Mouse (Mus musculus): ENCODE measurements around the gene Hcar2. TPM values are rescaled to one million over a fixed set of nuclear protein-coding genes. Genes with fewer than 3 reads are reported as not detected.

The Hcar2 gene
- polyA plus RNA-seq, 1 experiment from 2014 or later: not detected

- Histone ChIP-seq H3K4me3 (no peak overlapping the region), H3K27me3 (no peaks in the 10 kb centered on the region), H3K9ac (replicated peaks) (no peak overlapping the region), H3K4me2 (replicated peaks) (no peak overlapping the region), H3K27ac (replicated peaks) (no peak overlapping the region), H3K36me3 (no peaks in the 10 kb centered on the region), H3K4me1 (no peaks in the 10 kb centered on the region), H3K9me3 (no peaks in the 10 kb centered on the region)
- no peak for ATAC-seq (ENCODE audit: low FRiP score, low read depth)
- WGBS: 92% methylated on average over 9 of the region's 9 CpGs
Measured at GRCm38 (mm10) chr5:123854511-123854910, 10.8 kb downstream of the Hcar2 start.

GRCm38 (mm10) chr5:123853877-123854504 is 11.3 kb downstream of the Hcar2 start:
- H3K4me2 ChIP-seq (replicated peaks): no peak overlapping the region
- H3K4me3 ChIP-seq: no peak overlapping the region
- no peak overlapping the region for H3K9ac ChIP-seq (replicated peaks)
- no peaks in the 10 kb centered on the region for H3K27me3 ChIP-seq
- WGBS: 92% methylated on average over 11 of the region's 11 CpGs
- no peak for ATAC-seq (ENCODE audit: low FRiP score, low read depth)
- H3K4me1 ChIP-seq: no peaks in the 10 kb centered on the region
- no peaks in the 10 kb centered on the region for H3K9me3 ChIP-seq
- H3K27ac ChIP-seq (replicated peaks): no peak overlapping the region
- no peaks in the 10 kb centered on the region for H3K36me3 ChIP-seq

DNA sequence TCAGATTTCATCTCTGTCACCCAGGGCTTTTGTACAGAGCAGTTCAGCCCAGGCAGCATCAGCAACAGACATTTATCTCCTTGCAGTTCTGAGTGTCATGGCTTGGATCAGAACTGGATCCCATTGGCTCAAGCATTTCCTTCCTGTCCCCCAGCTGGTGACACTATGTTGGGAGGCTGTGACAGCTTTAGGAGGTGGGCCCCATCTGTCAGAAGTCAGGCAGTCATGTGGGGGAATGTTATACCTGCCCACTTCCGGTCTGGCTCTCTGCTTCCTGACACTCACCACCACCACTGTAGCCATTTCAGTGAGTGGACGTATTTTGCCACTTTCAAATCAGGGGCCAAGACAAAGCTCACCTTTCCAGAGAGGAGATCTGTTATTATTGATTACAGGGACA is 13.9 kb downstream of the Hcar2 start:
- Histone ChIP-seq H3K9me3 (no peaks in the 10 kb centered on the region), H3K36me3 (no peaks in the 10 kb centered on the region), H3K4me2 (replicated peaks) (no peak overlapping the region), H3K27ac (replicated peaks) (no peak overlapping the region), H3K27me3 (no peaks in the 10 kb centered on the region), H3K4me1 (no peaks in the 10 kb centered on the region), H3K9ac (replicated peaks) (no peak overlapping the region), H3K4me3 (no peak overlapping the region)
- ATAC-seq (ENCODE audit: low FRiP score, low read depth): no peak
- 69% methylated on average over 2 of the region's 2 CpGs for WGBS

DNA sequence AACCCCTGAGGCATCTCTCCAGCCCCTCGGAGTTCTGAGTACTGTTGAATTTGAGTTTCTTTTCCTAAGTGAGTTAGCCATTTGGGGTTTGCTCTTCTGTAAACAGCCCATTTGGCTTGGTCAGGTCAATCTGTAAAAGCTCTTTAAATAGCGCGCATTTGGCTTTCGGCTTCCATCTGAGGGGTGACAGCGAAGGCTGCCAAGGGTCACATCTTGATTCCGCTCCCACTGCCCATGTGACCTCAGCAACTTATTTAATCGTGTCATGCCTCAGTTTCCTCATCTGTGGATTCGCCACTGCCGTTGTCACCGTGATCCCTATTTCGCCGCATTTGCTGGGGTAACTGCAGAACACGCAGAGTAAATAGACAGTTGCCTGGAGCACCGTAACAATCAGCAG is 21.0 kb downstream of the Hcar2 start:
- H3K27ac ChIP-seq (replicated peaks): no peak overlapping the region
- peaks cover 4% of the 10 kb centered on the region; the same call in 1 of the 2 replicates for H3K4me1 ChIP-seq
- no peaks in the 10 kb centered on the region for H3K36me3 ChIP-seq
- no peak for ATAC-seq (ENCODE audit: low FRiP score, low read depth)
- no peak overlapping the region for H3K4me2 ChIP-seq (replicated peaks)
- 97% methylated on average over 14 of the region's 14 CpGs for WGBS
- no peak overlapping the region for H3K9ac ChIP-seq (replicated peaks)
- no peak overlapping the region for H3K4me3 ChIP-seq
- no peaks in the 10 kb centered on the region for H3K27me3 ChIP-seq
- H3K9me3 ChIP-seq: no peaks in the 10 kb centered on the region

DNA sequence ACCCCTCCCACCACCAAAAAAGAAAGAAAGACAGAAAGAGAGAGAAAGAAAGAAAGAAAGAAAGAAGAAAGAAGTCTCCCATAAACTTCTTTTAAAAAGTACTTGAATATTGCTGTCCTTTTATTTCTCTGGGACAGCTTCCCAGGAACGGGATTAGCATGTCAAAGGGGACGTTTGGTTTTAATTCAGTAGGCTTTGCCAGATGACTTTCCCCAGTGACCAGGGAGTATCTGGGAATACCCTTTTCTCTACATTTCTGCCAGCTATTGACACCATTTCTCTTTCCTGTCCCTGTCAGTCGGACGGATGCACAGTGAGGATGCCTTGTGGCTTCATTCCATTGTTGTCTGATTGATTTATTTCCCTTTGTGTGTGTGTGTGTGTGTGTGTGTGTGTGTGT is 21.5 kb downstream of the Hcar2 start:
- 33% methylated on average over 4 of the region's 4 CpGs for WGBS
- peaks cover 4% of the 10 kb centered on the region; the same call in 1 of the 2 replicates for H3K4me1 ChIP-seq

GRCm38 (mm10) chr5:123842935-123843282 is 22.4 kb downstream of the Hcar2 start:
- no peak for ATAC-seq (ENCODE audit: low FRiP score, low read depth)
- 75% methylated on average over 3 of the region's 3 CpGs for WGBS
- H3K27ac ChIP-seq (replicated peaks): no peak overlapping the region
- no peak overlapping the region for H3K4me2 ChIP-seq (replicated peaks)
- H3K9ac ChIP-seq (replicated peaks): no peak overlapping the region
- H3K36me3 ChIP-seq: no peaks in the 10 kb centered on the region
- no peaks in the 10 kb centered on the region for H3K9me3 ChIP-seq
- no peak overlapping the region for H3K4me3 ChIP-seq
- H3K4me1 ChIP-seq: peaks cover 4% of the 10 kb centered on the region; the same call in 1 of the 2 replicates
- H3K27me3 ChIP-seq: no peaks in the 10 kb centered on the region

More for the DNA sequence above, 21.5 kb downstream of the Hcar2 start:
- Histone ChIP-seq H3K9ac (replicated peaks) (no peak overlapping the region), H3K9me3 (no peaks in the 10 kb centered on the region), H3K27me3 (no peaks in the 10 kb centered on the region), H3K4me3 (no peak overlapping the region), H3K4me2 (replicated peaks) (no peak overlapping the region), H3K36me3 (no peaks in the 10 kb centered on the region), H3K27ac (replicated peaks) (no peak overlapping the region)
- ATAC-seq (ENCODE audit: low FRiP score, low read depth): no peak

DNA sequence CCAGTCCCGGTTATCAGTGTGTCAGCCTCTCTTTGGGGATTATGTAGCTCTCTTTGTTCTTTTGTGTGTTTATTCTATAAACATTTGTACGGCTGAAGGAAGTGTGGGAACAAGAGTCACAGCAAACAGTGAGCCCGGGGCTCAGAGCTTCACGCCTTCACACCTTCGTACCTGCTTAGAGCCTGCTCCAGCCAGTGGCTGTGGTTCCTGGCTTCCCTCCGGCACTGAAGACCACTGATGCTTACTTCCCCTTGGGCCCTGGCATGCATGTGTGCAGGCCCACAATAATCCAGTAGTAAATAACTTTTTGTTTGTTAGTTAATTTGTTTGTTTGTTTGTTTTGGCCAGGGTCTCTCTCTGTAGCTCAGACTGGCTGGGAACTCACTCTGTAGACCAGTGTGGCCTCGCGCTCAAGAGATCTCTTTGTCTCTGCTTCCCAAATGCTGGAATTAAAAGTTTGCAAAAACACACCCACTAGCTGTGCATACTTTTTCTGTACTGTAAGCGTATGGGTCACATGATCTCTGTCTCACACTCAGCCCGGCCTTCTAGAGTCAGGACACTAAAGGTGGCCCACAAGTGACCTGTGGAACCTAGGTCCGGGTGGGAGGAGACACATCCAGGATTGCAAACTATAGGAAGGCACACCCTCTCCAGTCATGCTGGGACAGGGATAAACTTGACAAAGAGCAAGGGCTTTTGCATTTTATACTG is 22.9 kb downstream of the Hcar2 start:
- Histone ChIP-seq H3K27ac (replicated peaks) (no peak overlapping the region), H3K36me3 (no peaks in the 10 kb centered on the region)
- no peak for ATAC-seq (ENCODE audit: low FRiP score, low read depth)

DNA sequence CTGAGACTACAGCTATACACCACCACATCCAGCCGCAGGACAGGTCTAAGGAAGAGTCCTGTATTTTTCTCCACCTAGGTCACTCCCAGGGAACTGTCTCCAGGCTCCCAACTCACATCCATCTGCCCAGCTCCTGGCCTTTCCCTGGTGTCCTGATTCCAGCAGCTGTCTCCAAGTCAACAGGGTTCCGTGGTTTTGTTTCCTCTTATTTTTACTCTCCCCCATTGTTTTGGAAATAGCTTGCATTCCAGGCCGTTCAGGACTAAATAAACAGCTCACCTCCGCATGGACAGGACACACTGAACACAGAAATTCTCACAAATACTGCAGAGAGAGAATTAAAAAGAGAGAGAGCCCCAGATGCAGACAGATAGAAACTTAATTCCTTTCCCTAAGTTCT is 27.9 kb downstream of the Hcar2 start:
- no peaks in the 10 kb centered on the region for H3K4me1 ChIP-seq
- no peak for ATAC-seq (ENCODE audit: low FRiP score, low read depth)

More for the DNA sequence above, 22.9 kb downstream of the Hcar2 start:
- no peak overlapping the region for H3K4me2 ChIP-seq (replicated peaks)
- no peaks in the 10 kb centered on the region for H3K9me3 ChIP-seq
- H3K27me3 ChIP-seq: no peaks in the 10 kb centered on the region
- WGBS: 66% methylated on average over 11 of the region's 11 CpGs
- H3K9ac ChIP-seq (replicated peaks): no peak overlapping the region
- peaks cover 4% of the 10 kb centered on the region; the same call in 1 of the 2 replicates for H3K4me1 ChIP-seq
- H3K4me3 ChIP-seq: no peak overlapping the region

DNA sequence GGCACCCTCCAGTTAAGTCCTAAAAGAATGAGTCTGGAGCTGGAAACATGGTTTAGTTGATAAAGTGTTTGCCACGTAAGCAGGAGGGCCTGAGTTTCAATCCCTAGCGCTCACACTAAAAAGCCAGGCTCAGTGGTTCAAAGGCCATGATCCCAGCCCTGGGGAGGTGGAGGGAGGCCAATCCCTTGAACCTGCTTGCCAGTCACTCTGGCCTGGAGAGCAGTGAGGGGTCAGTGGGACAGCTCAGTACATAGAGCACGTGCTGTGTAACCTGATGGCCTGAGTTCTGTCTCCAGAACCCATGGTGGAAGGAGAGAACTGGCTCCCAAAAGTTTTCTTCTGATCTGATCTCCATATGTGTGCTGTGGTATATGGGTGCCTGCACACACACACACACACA is 30.5 kb downstream of the Hcar2 start:
- WGBS: 83% methylated on average over 3 of the region's 3 CpGs
- H3K27ac ChIP-seq (replicated peaks): no peak overlapping the region
- no peak for ATAC-seq (ENCODE audit: low FRiP score, low read depth)
- no peaks in the 10 kb centered on the region for H3K4me1 ChIP-seq
- no peaks in the 10 kb centered on the region for H3K36me3 ChIP-seq
- no peaks in the 10 kb centered on the region for H3K27me3 ChIP-seq
- no peaks in the 10 kb centered on the region for H3K9me3 ChIP-seq
- H3K4me3 ChIP-seq: no peak overlapping the region
- H3K9ac ChIP-seq (replicated peaks): no peak overlapping the region
- H3K4me2 ChIP-seq (replicated peaks): no peak overlapping the region

More for the DNA sequence above, 27.9 kb downstream of the Hcar2 start:
- Histone ChIP-seq H3K9me3 (no peaks in the 10 kb centered on the region), H3K27me3 (no peaks in the 10 kb centered on the region), H3K4me3 (no peak overlapping the region), H3K4me2 (replicated peaks) (no peak overlapping the region), H3K27ac (replicated peaks) (no peak overlapping the region), H3K9ac (replicated peaks) (no peak overlapping the region), H3K36me3 (no peaks in the 10 kb centered on the region)
- 53% methylated on average over 4 of the region's 4 CpGs for WGBS

DNA sequence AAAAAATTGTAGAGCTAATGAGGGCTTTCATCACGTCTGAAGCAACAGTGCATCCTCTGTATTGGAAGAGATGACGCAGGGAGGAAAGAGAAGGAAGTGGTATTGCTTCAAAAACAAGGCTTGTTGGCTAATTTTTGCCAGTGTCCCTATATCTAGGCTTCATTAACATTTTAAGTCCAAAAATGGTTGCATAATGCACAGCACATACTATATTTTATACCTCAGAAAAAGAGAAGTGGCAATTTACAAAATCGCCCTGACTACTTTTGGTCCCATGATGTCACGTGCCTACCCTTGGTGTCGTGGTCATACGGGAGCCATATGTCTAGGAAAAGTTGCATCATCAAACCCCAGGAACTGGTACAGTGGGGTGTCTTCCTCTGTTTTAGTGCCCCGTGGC is 33.0 kb downstream of the Hcar2 start:
- no peak overlapping the region for H3K4me2 ChIP-seq (replicated peaks)
- H3K36me3 ChIP-seq: no peaks in the 10 kb centered on the region
- H3K4me1 ChIP-seq: no peaks in the 10 kb centered on the region
- H3K9ac ChIP-seq (replicated peaks): no peak overlapping the region
- H3K4me3 ChIP-seq: no peak overlapping the region
- no peak for ATAC-seq (ENCODE audit: low FRiP score, low read depth)
- no peaks in the 10 kb centered on the region for H3K9me3 ChIP-seq
- H3K27me3 ChIP-seq: no peaks in the 10 kb centered on the region
- no peak overlapping the region for H3K27ac ChIP-seq (replicated peaks)
- WGBS: 92% methylated on average over 7 of the region's 7 CpGs

DNA sequence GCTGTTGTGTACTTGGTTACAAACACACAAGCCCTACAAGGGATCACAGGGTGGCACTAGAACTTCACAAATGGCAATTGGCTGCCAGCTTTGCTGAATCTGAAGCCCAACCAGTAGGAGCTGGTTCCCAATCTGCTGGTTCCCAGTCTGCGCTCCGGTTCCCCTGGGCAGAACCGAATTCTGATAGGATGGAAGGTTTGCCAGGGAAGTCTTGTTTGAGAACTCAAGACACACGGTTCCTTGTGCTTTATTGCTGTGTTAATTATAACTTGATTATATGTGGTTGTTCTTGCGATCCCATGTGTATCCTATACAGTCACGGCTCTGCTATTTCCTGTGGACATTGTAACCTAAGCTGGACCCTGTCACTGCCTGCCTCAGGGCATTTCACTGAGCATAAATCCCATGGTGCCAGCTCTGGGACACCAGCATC is 37.6 kb downstream of the Hcar2 start:
- Histone ChIP-seq H3K4me2 (replicated peaks) (no peak overlapping the region), H3K27me3 (no peaks in the 10 kb centered on the region), H3K4me1 (no peaks in the 10 kb centered on the region), H3K4me3 (no peak overlapping the region), H3K9ac (replicated peaks) (no peak overlapping the region), H3K9me3 (no peaks in the 10 kb centered on the region), H3K36me3 (peaks cover under 1% of the 10 kb centered on the region; the same call in 1 of the 2 replicates), H3K27ac (replicated peaks) (no peak overlapping the region)
- WGBS: 85% methylated on average over 6 of the region's 6 CpGs
- ATAC-seq (ENCODE audit: low FRiP score, low read depth): no peak

- H3K4me1 ChIP-seq: no peaks in the 10 kb centered on the region
- no peak overlapping the region for H3K27ac ChIP-seq (replicated peaks)
- H3K36me3 ChIP-seq: peaks cover 33% of the 10 kb centered on the region
Measured at GRCm38 (mm10) chr5:123822706-123823105, 42.6 kb downstream of the Hcar2 start.

More at GRCm38 (mm10) chr5:123822706-123823105, 42.6 kb downstream of the Hcar2 start:
- 79% methylated on average over 7 of the region's 7 CpGs for WGBS
- no peak overlapping the region for H3K9ac ChIP-seq (replicated peaks)
- H3K27me3 ChIP-seq: no peaks in the 10 kb centered on the region
- H3K9me3 ChIP-seq: no peaks in the 10 kb centered on the region
- H3K4me3 ChIP-seq: no peak overlapping the region
- H3K4me2 ChIP-seq (replicated peaks): no peak overlapping the region
- no peak for ATAC-seq (ENCODE audit: low FRiP score, low read depth)

All from midbrain, embryonic 12.5 days (tissue).